Mouse (Mus musculus): ENCODE data around the gene F5. TPM values are rescaled to one million over a fixed set of nuclear protein-coding genes. Genes with fewer than 3 reads are reported as not detected.

F5 gene
- total and polyA plus RNA-seq, 3 experiments = under 0.01 to 0.19 TPM; not detected in 1

GRCm38 (mm10) chr1:164242809-164243208 lies 91.2 kb downstream of the F5 start:
- Histone ChIP-seq H3K27ac (ENCODE audit: insufficient read depth, low read depth) (no peak overlapping the region), H3K79me2 (replicated peaks; ENCODE audit: control insufficient read depth, extremely low read depth, insufficient read depth, poor library complexity, severe bottlenecking) (no peaks in the 10 kb centered on the region), H3K27me3 (replicated peaks) (no peaks in the 10 kb centered on the region), H3K4me3 (replicated peaks in 1 of 3; ENCODE audit: low read depth in 2 of 3, low read length in 2 of 3, poor library complexity in 1 of 3) (no peak overlapping the region), H3K9me3 (replicated peaks; ENCODE audit: low read length) (no peaks in the 10 kb centered on the region), H3K36me3 (replicated peaks in 1 of 2; ENCODE audit: control insufficient read depth in 1 of 2, insufficient read depth in 1 of 2, low read length in 1 of 2) (no peaks in the 10 kb centered on the region), H3K4me1 (ENCODE audit: control insufficient read depth in 1 of 2, insufficient read depth in 2 of 2) (peaks cover 2 to 5% of the 10 kb centered on the region in 2 experiments; a peak in 3 of 4 replicates), H3K4me2 (ENCODE audit: insufficient read depth, low read depth, poor library complexity, severe bottlenecking) (no peak overlapping the region), H3K9ac (ENCODE audit: insufficient read depth, low read depth) (no peak overlapping the region)
- TF ChIP-seq SIN3A (IDR thresholded peaks at IDR 0.05; ENCODE audit: low read length) (no peak), CHD2 (IDR thresholded peaks at IDR 0.05; ENCODE audit: low read length) (no peak), MAFK (IDR thresholded peaks at IDR 0.05; ENCODE audit: insufficient replicate concordance, low read length) (no peak), JUN (IDR thresholded peaks at IDR 0.05; ENCODE audit: insufficient read depth, low read depth, low read length) (no peak), POLR2A (IDR thresholded peaks at IDR 0.05; ENCODE audit: low read depth, low read length) (no peak), ZKSCAN1 (IDR thresholded peaks at IDR 0.05; ENCODE audit: borderline replicate concordance, low read depth, low read length) (no peak), IRF4 (IDR thresholded peaks at IDR 0.05; ENCODE audit: low read depth, low read length) (no peak), GABPA (IDR thresholded peaks at IDR 0.05; ENCODE audit: insufficient replicate concordance, low read depth, low read length) (no peak), MAX (IDR thresholded peaks at IDR 0.05; ENCODE audit: low read length) (no peak), ZNF384 (IDR thresholded peaks at IDR 0.05; ENCODE audit: low read depth, low read length) (no peak), RCOR1 (conservative IDR thresholded peaks at IDR 0.05; ENCODE audit: low read depth, low read length) (no peak), USF2 (conservative IDR thresholded peaks at IDR 0.05; ENCODE audit: low read depth, low read length) (no peak), BHLHE40 (IDR thresholded peaks at IDR 0.05; ENCODE audit: low read depth, low read length) (no peak), RAD21 (IDR thresholded peaks at IDR 0.05; ENCODE audit: low read depth, low read length) (no peak), ETS1 (conservative IDR thresholded peaks at IDR 0.05; ENCODE audit: low read depth, low read length) (no peak), UBTF (IDR thresholded peaks at IDR 0.05; ENCODE audit: low read depth, low read length) (no peak), EP300 (IDR thresholded peaks at IDR 0.05; ENCODE audit: low read length) (no peak), USF1 (IDR thresholded peaks at IDR 0.05; ENCODE audit: low read depth, low read length) (no peak), MYC (IDR thresholded peaks at IDR 0.05; ENCODE audit: low read depth, low read length) (no peak)
- in situ Hi-C loops (cut with MboI; ENCODE audit: low pct_ligation_motif_present, low pct_unique_long_range_greater_than_20kb, low sequenced_read_pairs) (no loop called here), dilution Hi-C loops (cut with MboI; ENCODE audit: extremely low pct_ligation_motif_present, extremely low pct_unique_long_range_greater_than_20kb, low sequenced_read_pairs) (no loop called here)
- DNase-seq (ENCODE audit: extremely low read depth) = no peak

GRCm38 (mm10) chr1:164247442-164247841 lies 95.8 kb downstream of the F5 start:
- peaks cover 5 to 24% of the 10 kb centered on the region in 2 experiments for H3K4me1 ChIP-seq (ENCODE audit: control insufficient read depth in 1 of 2, insufficient read depth in 2 of 2)
- H3K36me3 ChIP-seq (replicated peaks in 1 of 2; ENCODE audit: control insufficient read depth in 1 of 2, insufficient read depth in 1 of 2, low read length in 1 of 2) = no peaks in the 10 kb centered on the region
- no peak for DNase-seq (ENCODE audit: extremely low read depth)
- dilution Hi-C loops (cut with MboI; ENCODE audit: extremely low pct_ligation_motif_present, extremely low pct_unique_long_range_greater_than_20kb, low sequenced_read_pairs) (no loop called here), in situ Hi-C loops (cut with MboI; ENCODE audit: low pct_ligation_motif_present, low pct_unique_long_range_greater_than_20kb, low sequenced_read_pairs) (no loop called here)
- H3K4me2 ChIP-seq (ENCODE audit: insufficient read depth, low read depth, poor library complexity, severe bottlenecking) = peak overlapping the region; percentile 38
- no peaks in the 10 kb centered on the region for H3K27me3 ChIP-seq (replicated peaks)
- peak overlapping the region; percentile 91 for H3K9ac ChIP-seq (ENCODE audit: insufficient read depth, low read depth)
- TF ChIP-seq ZKSCAN1 (IDR thresholded peaks at IDR 0.05; ENCODE audit: borderline replicate concordance, low read depth, low read length) (no peak), POLR2AphosphoS2 (IDR thresholded peaks at IDR 0.05; ENCODE audit: low read depth, low read length) (no peak), PAX5 (IDR thresholded peaks at IDR 0.05; ENCODE audit: low read length) (no peak), MXI1 (IDR thresholded peaks at IDR 0.05; ENCODE audit: low read depth, low read length) (no peak), NELFE (IDR thresholded peaks at IDR 0.05; ENCODE audit: low read depth, low read length) (no peak), ETS1 (conservative IDR thresholded peaks at IDR 0.05; ENCODE audit: low read depth, low read length) (no peak), ZMIZ1 (IDR thresholded peaks at IDR 0.05; ENCODE audit: low read depth, low read length) (no peak), MAZ (IDR thresholded peaks at IDR 0.05; ENCODE audit: low read depth, low read length) (no peak), NRF1 (IDR thresholded peaks at IDR 0.05; ENCODE audit: low read depth, low read length) (no peak), JUND (conservative IDR thresholded peaks at IDR 0.05; ENCODE audit: low read depth, low read length) (no peak), ZC3H11A (IDR thresholded peaks at IDR 0.05; ENCODE audit: low read depth, low read length) (no peak), SMC3 (IDR thresholded peaks at IDR 0.05; ENCODE audit: low read depth, low read length) (no peak), CHD1 (IDR thresholded peaks at IDR 0.05; ENCODE audit: low read depth, low read length) (no peak), IRF4 (IDR thresholded peaks at IDR 0.05; ENCODE audit: low read depth, low read length) (no peak), SIN3A (IDR thresholded peaks at IDR 0.05; ENCODE audit: low read length) (no peak), GABPA (IDR thresholded peaks at IDR 0.05; ENCODE audit: insufficient replicate concordance, low read depth, low read length) (no peak), E2F4 (IDR thresholded peaks at IDR 0.05; ENCODE audit: insufficient replicate concordance, low read depth, low read length) (no peak), KAT2A (IDR thresholded peaks at IDR 0.05; ENCODE audit: insufficient replicate concordance, low read length) (no peak), USF2 (conservative IDR thresholded peaks at IDR 0.05; ENCODE audit: low read depth, low read length) (no peak), RCOR1 (conservative IDR thresholded peaks at IDR 0.05; ENCODE audit: low read depth, low read length) (no peak)
- peak overlapping the region in 2 of 3 experiments; percentile 71 to 75 for H3K4me3 ChIP-seq (replicated peaks in 1 of 3; ENCODE audit: low read depth in 2 of 3, low read length in 2 of 3, poor library complexity in 1 of 3)
- no peak overlapping the region for H3K27ac ChIP-seq (ENCODE audit: insufficient read depth, low read depth)
- H3K9me3 ChIP-seq (replicated peaks; ENCODE audit: low read length) = no peaks in the 10 kb centered on the region
- H3K79me2 ChIP-seq (replicated peaks; ENCODE audit: control insufficient read depth, extremely low read depth, insufficient read depth, poor library complexity, severe bottlenecking) = peaks cover 21% of the 10 kb centered on the region
